Mouse (Mus musculus): Measurements from ENCODE around the gene Krtap13.

- no peak for TF ChIP-seq CTCF (IDR thresholded peaks at IDR 0.05; ENCODE audit: low read depth)
- TF ChIP-seq EP300 (optimal IDR thresholded peaks at IDR 0.05): no peak
These were observed 31.4 kb downstream of the Krtap13 start for GRCm38 (mm10) chr16:88720031-88720430.
